Mouse (Mus musculus) brain, embryonic 14.5 days (tissue): Measurements from ENCODE around the gene Olfm1.

Experiments used
- CTCF ChIP-seq: fragments of 200-500 bp; IDR thresholded peaks from 2 replicates; pipeline ENCODE4 v1.5.1; 2012; ENCODE audit warnings: inconsistent platforms, mild to moderate bottlenecking, moderate library complexity, borderline replicate concordance; ENCODE audit not compliant: insufficient read depth, insufficient read length; ENCODE audit errors: extremely low read depth
- POLR2A ChIP-seq: fragments of 200-500 bp; IDR thresholded peaks from 2 replicates; pipeline ENCODE4 v1.6.1; 2012; ENCODE audit warnings: mild to moderate bottlenecking, inconsistent platforms, borderline replicate concordance; ENCODE audit not compliant: poor library complexity, insufficient read depth, insufficient read length, severe bottlenecking; ENCODE audit errors: extremely low read depth

DNA sequence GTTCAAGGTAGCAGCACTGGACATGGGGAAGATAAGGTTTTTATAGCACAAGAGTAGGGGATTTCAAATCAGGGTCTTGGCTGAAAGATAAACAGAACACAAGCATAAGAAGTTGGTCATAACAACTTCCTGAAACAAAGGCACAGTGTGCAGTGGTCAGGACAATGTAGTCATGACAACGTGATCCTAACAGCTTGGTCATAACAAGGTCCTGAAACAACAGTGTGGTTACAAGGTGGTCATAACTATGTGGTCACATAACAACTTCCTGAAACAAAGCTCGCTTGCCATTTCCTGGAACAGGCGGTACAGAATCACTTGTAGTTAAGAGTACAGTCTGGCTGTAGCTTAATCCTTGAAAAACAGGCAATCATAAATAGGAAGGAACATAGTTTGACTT lies 12.7 kb upstream of the Olfm1 start:
- TF ChIP-seq CTCF, result no peak
- TF ChIP-seq POLR2A, result no peak
